Mouse (Mus musculus) hindbrain, embryonic 13.5 days (tissue): ENCODE data around the gene Pclaf. TPM values are rescaled to one million over a fixed set of nuclear protein-coding genes. Genes with fewer than 3 reads are reported as not detected.

ENCODE experiments used
- ATAC-seq: fragments of 200-750 bp; cut with Nextera tagmentation; 2 replicates; pipeline ENCODE4 v1.8.0; 2017; ENCODE audit warnings: moderate TSS enrichment; ENCODE audit not compliant: low FRiP score
- H3K27ac ChIP-seq: fragments of 300-500 bp; sonication (generic); 2 replicates; pipeline ENCODE4 v1.5.1; 2015; ENCODE audit warnings: inconsistent platforms, mild to moderate bottlenecking, moderate library complexity
- H3K27me3 ChIP-seq: fragments of 300-500 bp; sonication (generic); 2 replicates; pipeline ENCODE4 v1.6.1; 2015; ENCODE audit warnings: mild to moderate bottlenecking, inconsistent platforms
- H3K36me3 ChIP-seq: fragments of 300-500 bp; sonication (generic); 2 replicates; pipeline ENCODE4 v1.6.1; 2015; ENCODE audit warnings: mild to moderate bottlenecking, inconsistent platforms
- H3K4me1 ChIP-seq: fragments of 300-500 bp; sonication (generic); replicated peaks from 2 replicates; pipeline ENCODE4 v1.6.1; 2015; ENCODE audit warnings: inconsistent platforms
- H3K4me2 ChIP-seq: fragments of 300-500 bp; sonication (generic); 2 replicates; pipeline ENCODE4 v1.6.1; 2015; ENCODE audit warnings: inconsistent platforms, mild to moderate bottlenecking, moderate library complexity
- H3K4me3 ChIP-seq: fragments of 300-500 bp; sonication (generic); 2 replicates; pipeline ENCODE4 v1.5.1; 2015; ENCODE audit warnings: mild to moderate bottlenecking, inconsistent platforms
- H3K9ac ChIP-seq: fragments of 300-500 bp; sonication (generic); 2 replicates; pipeline ENCODE4 v1.6.1; 2015; ENCODE audit warnings: mild to moderate bottlenecking, inconsistent platforms
- H3K9me3 ChIP-seq: fragments of 300-500 bp; sonication (generic); 2 replicates; pipeline ENCODE4 v1.6.1; 2016; ENCODE audit warnings: inconsistent platforms
- WGBS: fragments of 180-500 bp; shearing (Covaris S2); methylation state at CpG from one replicate; pipeline ENCODE4 v1.1.7; 2015; 5-methylcytosine and 5-hydroxymethylcytosine counted together
- polyA plus RNA-seq: library from polyadenylated mRNA; unstranded; fragments of >200 nt; fragmentation: Nextera tagmentation; extraction: Ambion mirVana; gene quantifications from 2 replicates; pipeline ENCODE4 v1.2.1, GENCODE M21; 2015

Gene Pclaf
- polyA plus RNA-seq, 1 experiment from 2014 or later: 36.9 TPM

GRCm38 (mm10) chr9:65909301-65909801 is 19.3 kb downstream of the Pclaf start:
- ATAC-seq: no peak; the same call in 1 of the 2 replicates
- Histone ChIP-seq H3K9ac (peak overlapping the region; percentile 83), H3K4me3 (peak overlapping the region; percentile 80), H3K27ac (peak overlapping the region; percentile 90), H3K4me1 (peaks cover 23% of the 10 kb centered on the region), H3K36me3 (no peaks in the 10 kb centered on the region), H3K9me3 (no peaks in the 10 kb centered on the region), H3K27me3 (no peaks in the 10 kb centered on the region), H3K4me2 (peak overlapping the region; percentile 77)
- WGBS: under 1% methylated on average over 34 of the region's 34 CpGs

- no peak for ATAC-seq
- Histone ChIP-seq H3K36me3 (no peaks in the 10 kb centered on the region), H3K27ac (peak overlapping the region; percentile 90; the same call in 1 of the 2 replicates)
These were observed 19.8 kb downstream of the Pclaf start for GRCm38 (mm10) chr9:65909837-65910236.

GRCm38 (mm10) chr9:65913976-65914375 is 23.9 kb downstream of the Pclaf start:
- Histone ChIP-seq H3K27me3 (no peaks in the 10 kb centered on the region), H3K9me3 (no peaks in the 10 kb centered on the region), H3K9ac (no peak overlapping the region), H3K4me2 (no peak overlapping the region), H3K36me3 (no peaks in the 10 kb centered on the region), H3K27ac (no peak overlapping the region), H3K4me1 (peaks cover 14% of the 10 kb centered on the region), H3K4me3 (no peak overlapping the region)
- WGBS: 80% methylated on average over 2 of the region's 2 CpGs
- no peak for ATAC-seq

More at GRCm38 (mm10) chr9:65909837-65910236, 19.8 kb downstream of the Pclaf start:
- Histone ChIP-seq H3K27me3 (no peaks in the 10 kb centered on the region), H3K9me3 (no peaks in the 10 kb centered on the region), H3K4me1 (peaks cover 23% of the 10 kb centered on the region), H3K4me3 (peak overlapping the region; percentile 80), H3K4me2 (peak overlapping the region; percentile 77), H3K9ac (peak overlapping the region; percentile 83)
- WGBS: 12% methylated on average over 4 of the region's 4 CpGs

GRCm38 (mm10) chr9:65917015-65917414 is 27.0 kb downstream of the Pclaf start:
- ATAC-seq: no peak
- no peak overlapping the region for H3K27ac ChIP-seq

DNA sequence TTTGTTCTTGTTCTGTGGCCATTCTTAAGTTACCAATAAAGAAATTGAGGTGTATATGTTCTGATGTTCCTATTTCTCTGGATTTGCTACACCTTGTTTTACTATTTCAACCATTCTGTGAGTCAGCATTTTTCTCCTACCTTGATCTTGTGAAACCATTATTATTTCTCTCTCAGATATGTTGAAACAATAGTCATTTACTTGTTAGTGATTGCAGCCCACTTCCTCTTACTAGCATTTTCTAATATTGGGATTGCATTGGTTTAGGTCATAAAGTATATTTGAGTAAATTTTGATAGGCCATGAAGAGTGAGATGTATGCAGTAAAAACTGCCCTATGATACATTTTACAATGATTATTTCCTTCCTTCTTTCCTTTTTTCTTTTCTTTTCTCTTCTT is 38.4 kb downstream of the Pclaf start:
- no peak overlapping the region for H3K4me2 ChIP-seq
- ATAC-seq: no peak
- H3K9me3 ChIP-seq: no peaks in the 10 kb centered on the region
- no peaks in the 10 kb centered on the region for H3K4me1 ChIP-seq
- H3K36me3 ChIP-seq: no peaks in the 10 kb centered on the region
- no peak overlapping the region for H3K9ac ChIP-seq
- H3K27ac ChIP-seq: no peak overlapping the region
- H3K27me3 ChIP-seq: no peaks in the 10 kb centered on the region
- no peak overlapping the region for H3K4me3 ChIP-seq

More at GRCm38 (mm10) chr9:65917015-65917414, 27.0 kb downstream of the Pclaf start:
- H3K9me3 ChIP-seq: no peaks in the 10 kb centered on the region
- H3K4me2 ChIP-seq: no peak overlapping the region
- no peak overlapping the region for H3K4me3 ChIP-seq
- 81% methylated on average over 1 of the region's 1 CpGs for WGBS
- no peaks in the 10 kb centered on the region for H3K27me3 ChIP-seq
- H3K9ac ChIP-seq: no peak overlapping the region
- H3K4me1 ChIP-seq: no peaks in the 10 kb centered on the region
- H3K36me3 ChIP-seq: no peaks in the 10 kb centered on the region

DNA sequence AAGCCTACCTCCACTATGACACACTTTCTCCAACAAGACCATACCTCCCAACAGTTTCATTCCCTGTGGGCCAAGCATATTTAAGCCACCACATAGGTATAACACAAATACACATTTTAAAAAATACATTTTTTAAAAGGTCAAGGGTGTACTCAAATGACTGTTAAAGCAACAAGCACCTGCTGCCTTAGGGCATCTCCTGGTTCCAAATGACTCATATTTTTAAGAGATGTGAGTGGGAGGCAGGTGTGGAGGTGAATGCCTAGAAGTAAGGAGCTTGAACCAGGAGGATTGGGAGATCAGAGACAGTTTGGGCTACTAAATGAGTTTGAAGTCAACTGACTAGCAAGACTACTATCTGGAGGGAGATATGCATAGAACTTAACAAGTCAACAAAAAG is 39.8 kb downstream of the Pclaf start:
- Histone ChIP-seq H3K4me3 (no peak overlapping the region), H3K4me2 (no peak overlapping the region), H3K9ac (no peak overlapping the region), H3K36me3 (no peaks in the 10 kb centered on the region), H3K27ac (no peak overlapping the region), H3K4me1 (no peaks in the 10 kb centered on the region), H3K9me3 (no peaks in the 10 kb centered on the region), H3K27me3 (no peaks in the 10 kb centered on the region)
- no peak for ATAC-seq

DNA sequence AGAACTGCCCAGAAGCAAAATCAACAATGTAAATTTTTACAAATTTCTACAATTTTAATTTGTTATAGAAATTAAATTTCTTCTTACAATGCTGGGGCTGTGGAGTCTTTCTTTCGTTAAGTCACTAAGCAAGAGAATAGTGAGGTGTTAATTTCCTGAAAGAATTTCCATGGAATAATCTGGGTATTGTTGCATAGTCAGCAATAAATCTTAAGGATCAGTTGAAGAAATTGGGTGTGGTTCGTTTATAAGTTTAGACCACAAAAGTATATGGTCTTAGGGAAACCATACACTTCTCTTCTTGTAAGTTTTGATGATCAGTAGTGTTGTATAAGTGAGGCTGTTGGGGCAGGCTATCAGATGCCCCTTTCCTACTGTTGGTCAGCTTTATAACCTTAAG is 47.5 kb downstream of the Pclaf start:
- no peaks in the 10 kb centered on the region for H3K36me3 ChIP-seq
- no peaks in the 10 kb centered on the region for H3K27me3 ChIP-seq
- WGBS: 93% methylated on average over 2 of the region's 2 CpGs
- no peak overlapping the region for H3K27ac ChIP-seq
- no peak for ATAC-seq
- H3K4me2 ChIP-seq: no peak overlapping the region
- no peaks in the 10 kb centered on the region for H3K9me3 ChIP-seq
- no peaks in the 10 kb centered on the region for H3K4me1 ChIP-seq
- no peak overlapping the region for H3K9ac ChIP-seq
- H3K4me3 ChIP-seq: no peak overlapping the region

DNA sequence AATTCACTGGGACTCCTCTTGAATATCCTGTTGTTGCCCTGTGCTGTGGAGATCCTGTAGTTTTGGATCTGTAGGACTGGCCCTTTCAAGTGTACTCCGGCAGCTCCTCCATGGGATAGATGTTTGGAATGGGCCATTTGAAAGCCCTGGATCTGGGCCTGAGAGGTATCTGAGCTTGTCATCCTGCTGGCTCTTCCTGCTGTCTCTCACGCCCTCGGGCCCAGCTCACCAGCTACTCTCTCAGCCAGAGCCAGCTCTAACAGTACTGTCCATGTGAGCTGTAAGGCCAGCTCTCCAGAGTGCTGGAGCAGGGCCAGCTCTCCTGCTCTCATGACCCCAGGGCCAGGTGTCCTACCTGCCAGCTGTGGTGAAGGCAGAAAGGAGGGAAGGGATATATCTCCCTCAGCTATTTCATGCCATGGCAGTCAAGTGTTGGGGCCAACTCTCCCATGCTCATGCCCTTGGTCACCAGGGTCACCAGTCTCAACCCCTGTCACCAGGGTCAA is 61.1 kb downstream of the Pclaf start:
- Histone ChIP-seq H3K9me3 (no peaks in the 10 kb centered on the region), H3K4me2 (no peak overlapping the region), H3K27ac (no peak overlapping the region), H3K27me3 (no peaks in the 10 kb centered on the region), H3K4me1 (no peaks in the 10 kb centered on the region), H3K4me3 (no peak overlapping the region), H3K9ac (no peak overlapping the region), H3K36me3 (peaks cover 10% of the 10 kb centered on the region)
- WGBS: 92% methylated on average over 3 of the region's 3 CpGs
- ATAC-seq: no peak

Other genes starting within 250 kb of the Pclaf start
- gene Oaz2, start 222.2 kb upstream of the Pclaf start, polyA plus RNA-seq: 403 and 404 TPM in 2 replicates
- 9.3 and 9.7 TPM in 2 replicates for gene Zfp609, start 62.7 kb upstream of the Pclaf start, polyA plus RNA-seq
- 33.6 and 33.8 TPM in 2 replicates for gene Trip4, start 18.6 kb downstream of the Pclaf start, polyA plus RNA-seq
- gene Csnk1g1, start 18.7 kb downstream of the Pclaf start, polyA plus RNA-seq: 22.9 and 24.8 TPM in 2 replicates
- gene Ppib, start 170.0 kb downstream of the Pclaf start, polyA plus RNA-seq: 376 and 380 TPM in 2 replicates
- gene Snx22, start 179.5 kb downstream of the Pclaf start, polyA plus RNA-seq: 6.9 and 8.0 TPM in 2 replicates
- 90.2 and 93.1 TPM in 2 replicates for gene Snx1, start 236.3 kb downstream of the Pclaf start, polyA plus RNA-seq
- gene Ciao2a, start 236.4 kb downstream of the Pclaf start, polyA plus RNA-seq: 91.2 and 94.1 TPM in 2 replicates